Mouse (Mus musculus) MEL (cell line): ENCODE results near the gene Stk11ip. TPM values are rescaled to one million over a fixed set of nuclear protein-coding genes. Genes with fewer than 3 reads are reported as not detected.

Experiments
- DNase-seq: peaks from one replicate; pipeline ENCODE4 v3.0.0; 2011; ENCODE audit warnings: low read depth, low spot score
- H3K27ac ChIP-seq: 2 replicates; pipeline ENCODE4 v1.5.1; 2012; ENCODE audit warnings: low read depth, mild to moderate bottlenecking, control low read depth, low read length, moderate library complexity; ENCODE audit not compliant: control insufficient read depth
- H3K27me3 ChIP-seq, 2 experiments: fragments of 150-350 bp in 1 of 2; sonication (generic) in 1 of 2; 2 replicates each; pipeline ENCODE4 v1.6.1; 2012; ENCODE audit warnings: low read length in 2 of 2, mild to moderate bottlenecking in 2 of 2, improper control_type of control experiment in 1 of 2, moderate library complexity in 1 of 2; ENCODE audit not compliant: insufficient read depth in 2 of 2, control insufficient read depth in 1 of 2
- H3K36me3 ChIP-seq, 2 experiments: 2 replicates each; pipeline ENCODE4 v1.6.1; 2012 to 2014; ENCODE audit warnings: low read length in 2 of 2, improper control_type of control experiment in 1 of 2, inconsistent platforms in 1 of 2, mild to moderate bottlenecking in 1 of 2; ENCODE audit not compliant: insufficient read depth in 2 of 2, control insufficient read depth in 1 of 2
- H3K4me1 ChIP-seq, 2 experiments: fragments of 150-350 bp in 1 of 2; sonication (generic) in 1 of 2; 2 replicates each; pipeline ENCODE4 v1.6.1; 2012; ENCODE audit warnings: low read length in 2 of 2, improper control_type of control experiment in 1 of 2, mild to moderate bottlenecking in 1 of 2; ENCODE audit not compliant: insufficient read depth in 2 of 2, control insufficient read depth in 1 of 2
- H3K4me3 ChIP-seq, 2 experiments: fragments of 150-350 bp in 1 of 2; sonication (generic) in 1 of 2; 2 replicates each; pipeline ENCODE4 v1.5.1; 2012; ENCODE audit warnings: low read depth in 2 of 2, low read length in 2 of 2, mild to moderate bottlenecking in 2 of 2, moderate library complexity in 2 of 2, control low read depth in 1 of 2, improper control_type of control experiment in 1 of 2; ENCODE audit not compliant: control insufficient read depth in 1 of 2, insufficient read depth in 1 of 2
- H3K79me2 ChIP-seq: 2 replicates; pipeline ENCODE4 v1.6.1; 2012; ENCODE audit warnings: mild to moderate bottlenecking, low read length, moderate library complexity; ENCODE audit not compliant: control insufficient read depth, poor library complexity, insufficient read depth
- H3K9ac ChIP-seq: 2 replicates; pipeline ENCODE4 v1.6.1; 2012; ENCODE audit warnings: low read depth, mild to moderate bottlenecking, control low read depth, low read length, moderate library complexity; ENCODE audit not compliant: control insufficient read depth, poor library complexity, severe bottlenecking
- H3K9me3 ChIP-seq: fragments of 150-350 bp; sonication (generic); replicated peaks from 2 replicates; pipeline ENCODE4 v1.6.1; 2012; ENCODE audit warnings: mild to moderate bottlenecking, low read length, improper control_type of control experiment, moderate library complexity; ENCODE audit not compliant: insufficient read depth
- CHD1 ChIP-seq: IDR thresholded peaks from 2 replicates; pipeline ENCODE4 v1.6.1; 2012; ENCODE audit warnings: low read depth, mild to moderate bottlenecking, inconsistent platforms, low read length, improper control_type of control experiment
- CTCF ChIP-seq, 3 experiments: IDR thresholded peaks in 2 of 3; conservative IDR thresholded peaks in 1 of 3; 2 replicates each; pipeline ENCODE4 v1.5.1; 2011 to 2012; ENCODE audit warnings: low read length in 3 of 3, low read depth in 2 of 3, mild to moderate bottlenecking in 2 of 3, improper control_type of control experiment in 1 of 3, inconsistent platforms in 1 of 3, mixed read lengths in 1 of 3, moderate library complexity in 1 of 3; ENCODE audit not compliant: control insufficient read depth in 1 of 3, insufficient read depth in 1 of 3, poor library complexity in 1 of 3, severe bottlenecking in 1 of 3
- E2F4 ChIP-seq: IDR thresholded peaks from 2 replicates; pipeline ENCODE4 v1.6.1; 2011; ENCODE audit warnings: low read depth, low read length, improper control_type of control experiment, borderline replicate concordance
- ELF1 ChIP-seq: IDR thresholded peaks from 2 replicates; pipeline ENCODE4 v1.6.1; 2014; ENCODE audit warnings: low read depth, mild to moderate bottlenecking, inconsistent platforms, low read length, improper control_type of control experiment, moderate library complexity
- GATA1 ChIP-seq: IDR thresholded peaks from 2 replicates; pipeline ENCODE4 v1.6.1; 2011; ENCODE audit warnings: low read depth, low read length, improper control_type of control experiment
- JUND ChIP-seq: IDR thresholded peaks from 2 replicates; pipeline ENCODE4 v1.6.1; 2011; ENCODE audit warnings: low read depth, mild to moderate bottlenecking, improper control_type of control experiment, low read length
- KAT2A ChIP-seq: conservative IDR thresholded peaks from 2 replicates; pipeline ENCODE4 v1.6.1; 2012; ENCODE audit warnings: low read depth, low read length, improper control_type of control experiment, inconsistent platforms
- MAFK ChIP-seq: IDR thresholded peaks from 2 replicates; pipeline ENCODE4 v1.6.1; 2011; ENCODE audit warnings: low read depth, mild to moderate bottlenecking, low read length, improper control_type of control experiment, borderline replicate concordance
- MAZ ChIP-seq: IDR thresholded peaks from 2 replicates; pipeline ENCODE4 v1.6.1; 2012; ENCODE audit warnings: low read depth, mild to moderate bottlenecking, inconsistent platforms, low read length, improper control_type of control experiment
- MEF2A ChIP-seq: IDR thresholded peaks from 2 replicates; pipeline ENCODE4 v1.6.1; 2014; ENCODE audit warnings: low read depth, mild to moderate bottlenecking, inconsistent platforms, low read length, improper control_type of control experiment; ENCODE audit not compliant: poor library complexity, insufficient replicate concordance, severe bottlenecking; ENCODE audit errors: extremely low read depth
- MXI1 ChIP-seq: IDR thresholded peaks from 2 replicates; pipeline ENCODE4 v1.6.1; 2011; ENCODE audit warnings: mild to moderate bottlenecking, low read depth, low read length, improper control_type of control experiment
- MYB ChIP-seq: IDR thresholded peaks from 2 replicates; pipeline ENCODE4 v1.6.1; 2011; ENCODE audit warnings: mild to moderate bottlenecking, low read depth, low read length, improper control_type of control experiment
- NRF1 ChIP-seq: IDR thresholded peaks from 2 replicates; pipeline ENCODE4 v1.6.1; 2014; ENCODE audit warnings: low read depth, mild to moderate bottlenecking, inconsistent platforms, low read length, improper control_type of control experiment, moderate library complexity; ENCODE audit not compliant: poor library complexity, insufficient read depth, severe bottlenecking
- POLR2A ChIP-seq, 2 experiments: IDR thresholded peaks; 2 replicates each; pipeline ENCODE4 v1.6.1; 2011 to 2012; ENCODE audit warnings: low read length in 2 of 2, mild to moderate bottlenecking in 2 of 2, control low read depth in 1 of 2, improper control_type of control experiment in 1 of 2, low read depth in 1 of 2, moderate library complexity in 1 of 2; ENCODE audit not compliant: control insufficient read depth in 1 of 2, insufficient read depth in 1 of 2, poor library complexity in 1 of 2
- POLR2AphosphoS2 ChIP-seq: IDR thresholded peaks from 2 replicates; pipeline ENCODE4 v1.6.1; 2011; ENCODE audit warnings: low read length, improper control_type of control experiment
- POLR2AphosphoS5 ChIP-seq: IDR thresholded peaks from 2 replicates; pipeline ENCODE4 v1.6.1; 2012; ENCODE audit warnings: low read depth, borderline replicate concordance, mild to moderate bottlenecking, inconsistent platforms, low read length, moderate library complexity, mixed read lengths
- RCOR1 ChIP-seq: IDR thresholded peaks from 2 replicates; pipeline ENCODE4 v1.6.1; 2012; ENCODE audit warnings: low read depth, mild to moderate bottlenecking, inconsistent platforms, low read length, improper control_type of control experiment
- TBP ChIP-seq: IDR thresholded peaks from 2 replicates; pipeline ENCODE4 v1.8.0; 2011; ENCODE audit warnings: low read depth, low read length, improper control_type of control experiment
- TCF12 ChIP-seq: IDR thresholded peaks from 2 replicates; pipeline ENCODE4 v1.6.1; 2014; ENCODE audit warnings: low read depth, mild to moderate bottlenecking, inconsistent platforms, low read length, improper control_type of control experiment, moderate library complexity
- USF2 ChIP-seq, 2 experiments: IDR thresholded peaks; 2 replicates each; pipeline ENCODE4 v1.6.1; 2011 to 2012; ENCODE audit warnings: improper control_type of control experiment in 2 of 2, low read length in 2 of 2, borderline replicate concordance in 1 of 2, inconsistent platforms in 1 of 2, low read depth in 1 of 2, mild to moderate bottlenecking in 1 of 2; ENCODE audit not compliant: insufficient read depth in 1 of 2
- ZC3H11A ChIP-seq: IDR thresholded peaks from 2 replicates; pipeline ENCODE4 v1.6.1; 2012; ENCODE audit warnings: low read depth, mild to moderate bottlenecking, inconsistent platforms, low read length, improper control_type of control experiment
- ZKSCAN1 ChIP-seq: IDR thresholded peaks from 2 replicates; pipeline ENCODE4 v1.6.1; 2012; ENCODE audit warnings: low read depth, mild to moderate bottlenecking, inconsistent platforms, low read length, improper control_type of control experiment, moderate library complexity
- ZMIZ1 ChIP-seq: IDR thresholded peaks from 2 replicates; pipeline ENCODE4 v1.6.1; 2012; ENCODE audit warnings: low read depth, mild to moderate bottlenecking, inconsistent platforms, low read length, improper control_type of control experiment, moderate library complexity
- ZNF384 ChIP-seq: IDR thresholded peaks from 2 replicates; pipeline ENCODE4 v1.6.1; 2012; ENCODE audit warnings: low read depth, mild to moderate bottlenecking, inconsistent platforms, low read length, improper control_type of control experiment
- polyA plus RNA-seq, 2 experiments: library from polyadenylated mRNA; stranded (reverse) in 1 of 2; unstranded in 1 of 2; fragments of >175 nt in 1 of 2; fragments of >200 nt in 1 of 2; gene quantifications; 2 replicates each; pipeline versions ENCODE4 v1.2.1 to v1.2.4; 2012; ENCODE audit warnings: low replicate concordance in 2 of 2, low read depth in 1 of 2; ENCODE audit not compliant: insufficient read length in 2 of 2, insufficient read depth in 1 of 2, missing spikeins in 1 of 2
- total RNA-seq: library from RNA; depleted of rRNA; stranded (reverse); fragments of 300-350 nt; gene quantifications from 2 replicates; pipeline ENCODE4 v1.2.3, GENCODE M21; 2012

The Stk11ip gene
- total and polyA plus RNA-seq, 3 experiments, result 10.2 to 29.4 TPM; not detected in 1

DNA sequence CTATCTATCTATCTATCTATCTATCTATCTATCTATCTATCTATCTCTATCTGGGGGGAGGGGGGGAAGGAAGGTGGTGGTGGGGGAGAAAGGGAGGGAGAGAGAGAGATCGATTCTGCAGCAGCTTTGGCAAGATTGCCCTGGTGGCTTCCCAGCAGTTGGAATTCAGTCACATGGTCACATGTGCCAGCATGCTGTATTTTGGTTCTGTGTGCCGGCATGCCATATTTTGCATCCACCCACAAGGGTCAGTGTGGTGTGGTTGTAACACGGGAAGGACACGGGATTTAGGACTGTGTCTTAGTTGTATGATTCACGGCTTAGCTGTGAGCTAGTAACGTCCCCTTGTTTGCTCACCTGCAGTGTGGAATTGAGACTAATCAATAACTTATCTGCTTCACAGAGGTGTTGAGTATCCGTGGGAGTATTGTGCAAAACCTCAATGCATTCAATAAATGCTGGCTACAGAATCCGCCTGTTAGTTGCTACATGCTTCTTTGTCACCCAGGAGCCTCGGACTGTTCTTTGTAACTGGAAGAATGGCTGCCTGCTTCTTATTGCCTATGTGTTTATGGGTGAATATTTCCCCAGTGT lies 17.4 kb downstream of the Stk11ip start:
- H3K27me3 ChIP-seq, result no peaks in the 10 kb centered on the region
- DNase-seq, result no peak
- TF ChIP-seq GATA1 (no peak), NRF1 (no peak), POLR2AphosphoS2 (no peak), MXI1 (no peak), RCOR1 (no peak), TCF12 (no peak), ZKSCAN1 (no peak), CTCF (IDR thresholded peaks at IDR 0.05 in 2 of 3, conservative IDR thresholded peaks at IDR 0.05 in 1 of 3; ENCODE audit: control insufficient read depth in 1 of 3, insufficient read depth in 1 of 3, low read depth in 2 of 3, low read length in 3 of 3, poor library complexity in 1 of 3, severe bottlenecking in 1 of 3) (no peak), MAZ (no peak), MYB (no peak), USF2 (IDR thresholded peaks at IDR 0.05; ENCODE audit: borderline replicate concordance in 1 of 2, insufficient read depth in 1 of 2, low read depth in 1 of 2, low read length in 2 of 2) (no peak), JUND (no peak), POLR2AphosphoS5 (no peak), E2F4 (no peak), MAFK (no peak), ZNF384 (no peak), ZC3H11A (no peak), TBP (no peak)
- TF ChIP-seq, all 39 proteins: peak for 0
- Histone ChIP-seq H3K36me3 (no peaks in the 10 kb centered on the region), H3K27ac (no peak overlapping the region), H3K4me1 (no peaks in the 10 kb centered on the region), H3K9me3 (no peaks in the 10 kb centered on the region), H3K4me3 (no peak overlapping the region), H3K9ac (no peak overlapping the region), H3K79me2 (no peaks in the 10 kb centered on the region)

DNA sequence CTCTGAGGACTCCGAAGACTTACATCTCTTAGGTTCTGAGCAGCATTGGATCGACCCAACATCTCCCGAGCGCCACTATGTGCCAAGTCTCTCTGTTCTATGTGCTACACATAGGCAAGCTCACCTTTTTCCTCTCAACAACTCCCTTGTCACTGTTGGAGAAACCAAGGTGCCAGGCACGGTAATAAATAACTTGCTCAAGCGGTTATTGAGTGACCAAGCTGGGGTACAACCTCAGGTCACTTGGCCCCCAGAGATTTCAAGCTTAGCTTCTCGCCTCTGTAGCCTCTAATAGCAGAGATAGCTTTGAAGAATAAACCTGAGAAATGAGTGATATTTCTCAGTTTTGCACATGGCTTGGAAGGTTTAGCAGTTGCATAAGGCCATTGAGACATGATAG lies 20.2 kb downstream of the Stk11ip start:
- TF ChIP-seq ZMIZ1 (no peak), ELF1 (no peak), MEF2A (no peak), POLR2AphosphoS2 (no peak), ZNF384 (no peak), ZKSCAN1 (no peak), USF2 (IDR thresholded peaks at IDR 0.05; ENCODE audit: borderline replicate concordance in 1 of 2, insufficient read depth in 1 of 2, low read depth in 1 of 2, low read length in 2 of 2) (no peak), MAZ (no peak), KAT2A (no peak), POLR2A (IDR thresholded peaks at IDR 0.05; ENCODE audit: control insufficient read depth in 1 of 2, insufficient read depth in 1 of 2, low read depth in 1 of 2, low read length in 2 of 2, poor library complexity in 1 of 2) (no peak), CTCF (IDR thresholded peaks at IDR 0.05 in 2 of 3, conservative IDR thresholded peaks at IDR 0.05 in 1 of 3; ENCODE audit: control insufficient read depth in 1 of 3, insufficient read depth in 1 of 3, low read depth in 2 of 3, low read length in 3 of 3, poor library complexity in 1 of 3, severe bottlenecking in 1 of 3) (no peak), RCOR1 (no peak), CHD1 (no peak), TCF12 (no peak), NRF1 (no peak)
- no peaks in the 10 kb centered on the region for H3K36me3 ChIP-seq
- no peak overlapping the region for H3K4me3 ChIP-seq
- no peak overlapping the region for H3K27ac ChIP-seq
- no peaks in the 10 kb centered on the region for H3K4me1 ChIP-seq
- H3K79me2 ChIP-seq, result no peaks in the 10 kb centered on the region
- no peak for DNase-seq
- no peak overlapping the region for H3K9ac ChIP-seq
- no peaks in the 10 kb centered on the region for H3K27me3 ChIP-seq
- no peaks in the 10 kb centered on the region for H3K9me3 ChIP-seq
